Mouse (Mus musculus) right cerebral cortex, postnatal 4 days (tissue): Measurements from ENCODE around the gene Dgki.

ENCODE experiments used
- DNase-seq: peaks from one replicate; pipeline ENCODE4 v3.0.0-alpha.2; 2022

The Dgki gene

GRCm38 (mm10) chr6:37055634-37056033, 244.3 kb downstream of the Dgki start:
- no peak for DNase-seq

- DNase-seq: no peak
These were observed 244.9 kb downstream of the Dgki start for GRCm38 (mm10) chr6:37055128-37055527.

DNA sequence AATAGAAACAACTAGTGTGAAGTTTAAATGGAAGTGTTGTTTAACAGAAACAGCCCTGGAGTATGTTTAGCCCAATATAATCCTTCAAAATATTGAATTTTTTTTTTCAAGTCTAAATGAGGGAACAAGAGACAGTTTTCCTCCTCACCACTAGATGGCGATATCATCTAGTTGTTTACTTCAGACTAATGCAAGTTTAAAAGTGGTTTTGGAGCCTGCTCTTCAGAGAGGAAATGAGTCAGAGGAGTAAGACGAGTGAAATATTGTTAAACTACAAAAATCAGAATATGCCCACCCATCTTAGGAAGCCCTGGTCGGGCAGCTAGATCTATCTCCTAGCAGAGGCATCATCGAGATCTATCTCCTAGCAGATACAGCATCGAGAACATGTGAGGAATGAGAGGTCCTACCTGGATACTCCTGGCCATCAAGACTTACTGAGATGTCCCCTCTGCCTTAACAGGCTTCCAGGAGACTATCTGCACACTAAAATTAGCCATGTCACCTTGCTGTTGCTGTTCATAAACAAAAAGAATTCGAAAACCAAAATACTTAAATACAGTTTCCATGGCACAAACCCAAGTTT, 245.5 kb downstream of the Dgki start:
- no peak for DNase-seq

- no peak for DNase-seq
These were observed 246.6 kb downstream of the Dgki start for GRCm38 (mm10) chr6:37053411-37053810.

DNA sequence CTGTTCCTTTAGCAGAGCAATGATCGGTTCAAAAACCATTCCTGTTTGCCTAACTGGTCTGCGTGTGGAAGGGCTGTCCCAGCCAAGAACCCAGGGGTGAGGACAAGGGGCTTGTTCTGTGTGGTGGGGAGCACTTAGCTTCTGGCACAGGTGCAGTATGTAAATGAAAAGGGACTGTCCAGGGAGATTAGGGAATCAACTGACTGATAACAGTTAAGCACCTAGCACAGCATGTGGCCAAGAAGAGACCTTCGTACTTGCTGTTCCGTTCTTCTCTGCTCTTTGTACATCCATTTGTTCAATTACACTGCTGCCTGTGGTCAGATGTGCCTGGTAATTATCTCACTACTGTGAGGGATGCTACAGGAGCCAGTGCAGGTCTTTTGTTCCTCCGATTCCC, 248.3 kb downstream of the Dgki start:
- DNase-seq: no peak

GRCm38 (mm10) chr6:37051150-37051549, 248.8 kb downstream of the Dgki start:
- no peak for DNase-seq

GRCm38 (mm10) chr6:37047611-37048129, 252.3 kb downstream of the Dgki start:
- no peak for DNase-seq

GRCm38 (mm10) chr6:37046152-37046788, 253.7 kb downstream of the Dgki start:
- peak; percentile 49 for DNase-seq

GRCm38 (mm10) chr6:37044796-37045195, 255.2 kb downstream of the Dgki start:
- no peak for DNase-seq

GRCm38 (mm10) chr6:37038444-37038843, 261.5 kb downstream of the Dgki start:
- DNase-seq: peak; percentile 21

DNA sequence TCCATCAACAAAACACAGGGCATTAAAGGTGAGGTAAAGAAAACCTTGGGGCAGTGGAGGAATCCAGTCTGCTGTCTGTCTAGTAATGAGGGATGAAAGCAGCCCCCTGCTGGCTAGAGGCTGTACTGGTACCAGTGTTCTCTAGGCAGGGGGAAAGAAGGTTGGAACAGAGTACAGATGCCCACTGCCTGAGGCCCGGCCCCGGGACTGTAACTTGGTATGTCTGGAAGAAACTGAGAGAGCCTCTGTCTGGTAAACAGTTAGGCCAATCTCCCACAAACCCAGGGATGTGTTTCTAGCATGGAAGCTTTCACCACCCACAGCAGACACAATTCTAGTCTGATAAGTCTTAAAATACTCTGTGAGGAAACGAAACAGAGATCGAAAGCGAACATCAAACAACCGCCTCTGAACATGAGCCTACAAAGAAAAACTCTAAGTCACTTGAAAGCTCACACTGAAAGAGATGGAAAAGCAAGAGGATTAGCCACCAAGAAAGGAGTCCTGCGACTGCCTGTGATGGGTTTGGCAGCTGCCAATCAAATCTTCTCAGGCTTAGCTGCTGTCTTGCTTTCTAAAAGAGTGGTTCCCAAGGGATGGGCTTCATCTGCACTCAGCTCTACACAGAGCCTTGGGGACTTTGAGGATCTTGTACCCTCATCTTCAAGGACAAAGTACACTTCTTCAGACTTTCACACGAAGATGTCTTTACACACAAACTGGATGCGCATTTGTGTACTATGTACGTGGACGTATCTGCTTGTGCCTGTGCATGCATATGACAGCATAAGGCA, 262.7 kb downstream of the Dgki start:
- peak; percentile 64 for DNase-seq

DNA sequence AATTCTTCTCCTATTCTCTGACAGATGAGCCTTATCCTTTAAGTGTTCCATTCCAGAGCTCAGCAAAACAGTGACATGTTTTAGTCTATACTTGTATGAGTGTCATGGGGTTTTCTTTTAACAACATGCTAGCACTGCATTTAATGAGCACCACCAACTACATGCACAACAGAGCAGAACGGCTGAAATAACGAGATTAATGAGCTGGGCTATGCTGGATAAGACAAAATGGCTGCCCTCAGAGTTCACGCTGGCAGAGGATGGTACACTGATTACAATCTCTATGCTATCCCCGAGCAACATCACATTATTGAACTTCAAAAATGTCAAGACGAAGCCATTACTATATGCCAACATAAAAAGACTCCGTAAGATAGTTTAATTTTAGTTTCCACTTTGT, 264.3 kb downstream of the Dgki start:
- no peak for DNase-seq

DNA sequence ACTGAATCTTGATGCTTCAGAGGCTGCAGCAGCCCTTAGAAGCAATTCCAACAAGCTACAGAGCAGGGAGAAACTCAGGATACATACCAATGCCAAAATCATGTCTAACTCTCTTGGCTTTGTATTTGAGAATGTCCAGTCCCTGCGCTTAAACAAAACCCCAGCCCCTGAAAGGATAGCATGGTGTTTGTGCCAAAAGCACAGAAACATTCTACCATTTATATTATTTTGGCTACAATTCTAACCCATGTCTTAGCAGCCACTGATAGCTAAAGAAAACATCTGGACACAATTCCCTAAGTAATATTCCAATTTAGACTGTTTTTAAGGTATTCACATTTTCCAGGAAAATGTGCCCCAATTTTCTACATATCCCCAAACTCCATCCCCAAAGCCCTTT, 269.0 kb downstream of the Dgki start:
- DNase-seq: no peak

- DNase-seq: no peak
These were observed 269.6 kb downstream of the Dgki start for GRCm38 (mm10) chr6:37030402-37030801.

DNA sequence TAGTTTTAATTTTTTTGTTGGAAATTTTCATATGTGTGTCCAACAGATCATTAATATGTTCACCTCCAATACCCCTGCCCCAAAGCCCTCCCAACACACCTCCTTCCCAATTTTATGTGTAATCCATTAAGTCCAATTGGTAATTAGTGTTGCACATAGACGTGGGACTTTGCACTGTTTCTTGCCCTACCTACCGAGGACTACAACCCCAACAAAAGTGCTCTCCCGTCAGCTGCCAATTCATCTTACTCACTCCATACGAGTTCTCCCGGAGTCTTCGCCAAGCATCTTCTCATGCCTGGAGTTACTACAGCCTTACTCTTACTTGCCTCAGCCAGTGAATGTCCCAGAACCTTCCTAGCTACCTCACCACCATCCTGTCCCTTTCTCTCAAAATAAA, 271.1 kb downstream of the Dgki start:
- DNase-seq: no peak

DNA sequence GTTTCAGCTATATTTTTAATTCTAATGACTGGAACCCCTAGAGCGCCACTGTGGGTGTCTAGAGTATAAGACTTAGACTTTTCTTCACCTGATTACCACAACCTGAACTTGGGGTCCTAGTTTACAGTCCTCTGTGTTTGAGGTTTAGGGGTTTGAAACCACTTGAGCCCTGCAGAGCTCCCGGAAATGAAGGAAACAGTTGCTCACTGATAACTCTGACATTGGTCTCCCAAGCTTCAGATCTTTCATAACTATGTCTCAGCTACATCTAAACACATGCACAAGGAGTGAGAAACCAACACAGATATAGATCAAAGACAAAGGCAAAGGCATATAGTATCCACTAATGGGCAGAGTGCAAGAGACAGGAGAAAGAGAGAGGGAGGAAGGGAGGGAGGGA, 271.7 kb downstream of the Dgki start:
- DNase-seq: no peak

GRCm38 (mm10) chr6:37026343-37027243, 273.4 kb downstream of the Dgki start:
- DNase-seq: no peak

DNA sequence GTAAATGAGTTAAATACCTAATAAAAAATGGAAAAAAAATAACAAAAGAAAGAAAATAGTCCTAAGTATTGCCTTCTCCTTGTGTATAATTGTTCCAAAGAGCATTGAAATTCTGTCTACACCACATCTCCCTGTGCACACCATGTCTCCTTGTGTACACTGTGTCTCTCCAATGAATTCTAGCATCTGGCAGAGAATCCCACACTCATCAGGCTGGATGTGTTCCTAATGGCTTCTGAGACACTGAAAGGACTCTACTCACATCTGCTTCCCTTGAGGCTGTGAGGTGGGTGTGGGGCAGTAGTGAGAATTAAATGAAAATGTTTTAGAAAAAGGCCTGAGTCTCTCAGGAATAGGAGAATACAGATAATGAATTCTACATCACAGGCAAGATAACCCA, 283.9 kb downstream of the Dgki start:
- no peak for DNase-seq

DNA sequence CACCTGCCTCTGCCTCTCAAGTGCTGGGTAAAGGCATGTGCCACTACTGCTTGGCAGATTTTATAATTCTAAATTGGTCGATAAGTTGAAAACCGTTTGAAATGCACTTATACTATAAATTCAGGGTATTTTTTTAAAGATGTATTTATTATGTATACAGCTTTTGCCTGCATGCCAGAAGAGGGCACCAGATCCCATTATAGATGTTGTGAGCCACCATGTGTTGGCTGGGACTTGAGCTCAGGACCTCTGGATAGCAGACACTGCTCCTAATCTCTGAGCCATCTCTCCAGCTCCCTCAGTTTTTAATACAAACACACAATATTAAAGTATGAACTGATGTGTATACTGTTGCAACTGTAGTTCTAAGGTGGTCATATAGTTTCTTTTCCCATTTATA, 288.4 kb downstream of the Dgki start:
- DNase-seq: no peak

- no peak for DNase-seq
These were observed 292.4 kb downstream of the Dgki start for GRCm38 (mm10) chr6:37007573-37007972.

DNA sequence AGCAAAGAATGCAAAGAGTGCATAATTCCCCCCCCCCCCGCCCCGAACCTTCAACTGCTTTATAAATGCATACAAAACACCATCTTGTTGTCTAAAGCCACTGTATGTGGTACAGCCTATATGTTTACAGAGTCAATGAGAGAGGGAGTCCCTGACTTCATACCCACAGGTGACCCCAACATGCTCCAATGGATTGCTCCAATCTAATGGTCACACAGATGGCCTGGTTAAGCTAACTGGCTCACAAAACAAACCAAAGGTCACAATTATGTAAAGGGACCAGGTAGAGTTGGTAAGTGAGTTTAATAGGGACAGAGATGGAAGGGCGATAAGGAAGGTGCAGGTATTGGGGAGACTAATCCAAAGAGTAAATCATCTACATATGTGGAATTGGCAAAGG, 295.1 kb downstream of the Dgki start:
- no peak for DNase-seq

GRCm38 (mm10) chr6:37003235-37003634, 296.7 kb downstream of the Dgki start:
- DNase-seq: no peak

GRCm38 (mm10) chr6:36998942-36999341, 301.0 kb downstream of the Dgki start:
- no peak for DNase-seq
